Mouse (Mus musculus): ENCODE data around the gene Hnrnpab. TPM values are rescaled to one million over a fixed set of nuclear protein-coding genes. Genes with fewer than 3 reads are reported as not detected.

Hnrnpab gene
- polyA plus RNA-seq, 1 experiment from 2014 or later: 362 TPM

- Histone ChIP-seq H3K27me3 (ENCODE audit: control insufficient read depth, insufficient read depth, low read length) (no peaks in the 10 kb centered on the region), H3K4me1 (ENCODE audit: control insufficient read depth, insufficient read depth, low read length) (peaks cover 6% of the 10 kb centered on the region; the same call in 1 of the 2 replicates), H3K27ac (ENCODE audit: low read depth, low read length) (no peak overlapping the region), H3K4me2 (no peak overlapping the region), H3K9ac (ENCODE audit: low read depth, low read length) (no peak overlapping the region), H3K36me3 (ENCODE audit: control insufficient read depth, insufficient read depth, low read length) (peaks cover 9% of the 10 kb centered on the region; the same call in 1 of the 2 replicates), H3K4me3 (ENCODE audit: low read depth, low read length) (no peak overlapping the region), H3K9me3 (replicated peaks; ENCODE audit: control insufficient read depth, low read length) (no peaks in the 10 kb centered on the region)
- WGBS (ENCODE audit: insufficient replicate concordance): 85% methylated on average over 6 of the region's 6 CpGs
- no peak for ATAC-seq (replicated peaks; ENCODE audit: insufficient number of reproducible peaks, low FRiP score, low TSS enrichment)
These were observed 25.6 kb upstream of the Hnrnpab start for GRCm38 (mm10) chr11:51632130-51632753.

- WGBS (ENCODE audit: insufficient replicate concordance): 81% methylated on average over 15 of the region's 15 CpGs
- no peak overlapping the region for H3K27ac ChIP-seq (ENCODE audit: low read depth, low read length)
- H3K36me3 ChIP-seq (ENCODE audit: control insufficient read depth, insufficient read depth, low read length): peaks cover 19% of the 10 kb centered on the region
These were observed 23.1 kb upstream of the Hnrnpab start for GRCm38 (mm10) chr11:51629651-51630314.

GRCm38 (mm10) chr11:51627907-51628306 lies 21.3 kb upstream of the Hnrnpab start:
- no peaks in the 10 kb centered on the region for H3K27me3 ChIP-seq (ENCODE audit: control insufficient read depth, insufficient read depth, low read length)
- no peak for ATAC-seq (replicated peaks; ENCODE audit: insufficient number of reproducible peaks, low FRiP score, low TSS enrichment)
- H3K36me3 ChIP-seq (ENCODE audit: control insufficient read depth, insufficient read depth, low read length): peaks cover 36% of the 10 kb centered on the region
- H3K9ac ChIP-seq (ENCODE audit: low read depth, low read length): no peak overlapping the region
- H3K27ac ChIP-seq (ENCODE audit: low read depth, low read length): no peak overlapping the region
- H3K9me3 ChIP-seq (replicated peaks; ENCODE audit: control insufficient read depth, low read length): no peaks in the 10 kb centered on the region
- H3K4me1 ChIP-seq (ENCODE audit: control insufficient read depth, insufficient read depth, low read length): peaks cover 4% of the 10 kb centered on the region; the same call in 1 of the 2 replicates
- H3K4me3 ChIP-seq (ENCODE audit: low read depth, low read length): no peak overlapping the region
- WGBS (ENCODE audit: insufficient replicate concordance): 78% methylated on average over 8 of the region's 8 CpGs
- no peak overlapping the region for H3K4me2 ChIP-seq

More at GRCm38 (mm10) chr11:51629651-51630314, 23.1 kb upstream of the Hnrnpab start:
- peaks cover 4% of the 10 kb centered on the region; the same call in 1 of the 2 replicates for H3K4me1 ChIP-seq (ENCODE audit: control insufficient read depth, insufficient read depth, low read length)
- H3K9ac ChIP-seq (ENCODE audit: low read depth, low read length): no peak overlapping the region
- no peak overlapping the region for H3K4me2 ChIP-seq
- H3K4me3 ChIP-seq (ENCODE audit: low read depth, low read length): no peak overlapping the region
- no peaks in the 10 kb centered on the region for H3K9me3 ChIP-seq (replicated peaks; ENCODE audit: control insufficient read depth, low read length)
- ATAC-seq (replicated peaks; ENCODE audit: insufficient number of reproducible peaks, low FRiP score, low TSS enrichment): no peak
- H3K27me3 ChIP-seq (ENCODE audit: control insufficient read depth, insufficient read depth, low read length): no peaks in the 10 kb centered on the region

DNA sequence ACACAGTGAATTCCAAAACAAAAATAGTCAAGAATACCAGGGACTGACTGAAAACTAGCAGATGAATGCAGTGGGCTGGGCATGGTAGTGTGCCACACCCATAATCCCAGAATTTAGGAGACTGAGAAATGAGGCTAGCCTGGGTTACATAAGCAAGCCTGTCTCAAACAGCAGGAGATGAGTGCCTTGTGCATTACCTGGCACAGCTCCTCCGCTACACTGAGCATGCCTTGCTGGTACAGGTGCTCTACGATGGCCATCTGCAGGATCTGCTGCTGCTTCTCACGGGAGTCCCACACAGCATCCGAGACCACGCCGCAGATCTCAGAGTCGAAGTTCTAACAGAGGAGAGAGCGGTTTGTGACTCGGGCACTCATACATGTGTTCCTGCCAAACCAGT lies 20.8 kb upstream of the Hnrnpab start:
- H3K36me3 ChIP-seq (ENCODE audit: control insufficient read depth, insufficient read depth, low read length): peaks cover 41% of the 10 kb centered on the region
- 89% methylated on average over 9 of the region's 9 CpGs for WGBS (ENCODE audit: insufficient replicate concordance)

GRCm38 (mm10) chr11:51625187-51625820 lies 18.7 kb upstream of the Hnrnpab start:
- Histone ChIP-seq H3K4me1 (ENCODE audit: control insufficient read depth, insufficient read depth, low read length) (peaks cover 15% of the 10 kb centered on the region; the same call in 1 of the 2 replicates), H3K36me3 (ENCODE audit: control insufficient read depth, insufficient read depth, low read length) (peaks cover 45% of the 10 kb centered on the region), H3K4me2 (no peak overlapping the region), H3K9me3 (replicated peaks; ENCODE audit: control insufficient read depth, low read length) (no peaks in the 10 kb centered on the region), H3K27me3 (ENCODE audit: control insufficient read depth, insufficient read depth, low read length) (no peaks in the 10 kb centered on the region), H3K9ac (ENCODE audit: low read depth, low read length) (no peak overlapping the region), H3K27ac (ENCODE audit: low read depth, low read length) (no peak overlapping the region), H3K4me3 (ENCODE audit: low read depth, low read length) (no peak overlapping the region)
- ATAC-seq (replicated peaks; ENCODE audit: insufficient number of reproducible peaks, low FRiP score, low TSS enrichment): 0 out of 2 replicates have a peak, but pooled peaks have one; percentile 15
- WGBS (ENCODE audit: insufficient replicate concordance): 76% methylated on average over 5 of the region's 5 CpGs

More for the DNA sequence above, 20.8 kb upstream of the Hnrnpab start:
- Histone ChIP-seq H3K4me2 (no peak overlapping the region), H3K9me3 (replicated peaks; ENCODE audit: control insufficient read depth, low read length) (no peaks in the 10 kb centered on the region), H3K4me1 (ENCODE audit: control insufficient read depth, insufficient read depth, low read length) (peaks cover 4% of the 10 kb centered on the region; the same call in 1 of the 2 replicates), H3K4me3 (ENCODE audit: low read depth, low read length) (no peak overlapping the region), H3K9ac (ENCODE audit: low read depth, low read length) (no peak overlapping the region), H3K27me3 (ENCODE audit: control insufficient read depth, insufficient read depth, low read length) (no peaks in the 10 kb centered on the region), H3K27ac (ENCODE audit: low read depth, low read length) (no peak overlapping the region)
- no peak for ATAC-seq (replicated peaks; ENCODE audit: insufficient number of reproducible peaks, low FRiP score, low TSS enrichment)

DNA sequence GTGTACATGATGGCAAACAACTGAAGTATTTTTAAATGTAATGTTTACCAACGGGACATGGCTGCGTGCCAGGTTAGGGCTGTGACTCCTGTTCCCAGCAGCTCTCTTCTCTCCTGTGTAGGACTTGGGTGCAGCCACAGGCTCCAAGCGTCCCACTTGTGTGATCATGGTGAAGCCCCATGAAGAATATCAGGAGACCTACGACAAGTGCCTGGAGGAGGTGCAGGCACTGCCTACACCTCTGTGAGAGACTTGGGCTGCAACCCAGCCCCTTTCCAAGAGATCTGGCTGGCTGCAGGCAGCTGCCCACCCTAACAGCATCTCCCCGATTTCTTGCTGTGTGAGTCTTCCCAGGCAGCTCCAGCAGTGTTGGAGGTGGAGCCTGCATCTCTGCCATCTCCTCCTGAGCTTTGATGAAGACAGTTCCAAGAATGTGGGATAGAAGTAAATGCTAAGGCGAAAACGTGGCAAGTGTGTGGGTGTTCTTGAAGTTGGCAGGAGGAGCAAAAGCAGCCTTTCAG lies 16.4 kb upstream of the Hnrnpab start:
- Histone ChIP-seq H3K9ac (ENCODE audit: low read depth, low read length) (no peak overlapping the region), H3K4me2 (no peak overlapping the region), H3K27me3 (ENCODE audit: control insufficient read depth, insufficient read depth, low read length) (no peaks in the 10 kb centered on the region), H3K9me3 (replicated peaks; ENCODE audit: control insufficient read depth, low read length) (no peaks in the 10 kb centered on the region), H3K27ac (ENCODE audit: low read depth, low read length) (no peak overlapping the region), H3K36me3 (ENCODE audit: control insufficient read depth, insufficient read depth, low read length) (peaks cover 40% of the 10 kb centered on the region), H3K4me3 (ENCODE audit: low read depth, low read length) (no peak overlapping the region), H3K4me1 (ENCODE audit: control insufficient read depth, insufficient read depth, low read length) (peaks cover 16% of the 10 kb centered on the region; the same call in 1 of the 2 replicates)
- ATAC-seq (replicated peaks; ENCODE audit: insufficient number of reproducible peaks, low FRiP score, low TSS enrichment): no peak
- WGBS (ENCODE audit: insufficient replicate concordance): 84% methylated on average over 7 of the region's 7 CpGs

- Histone ChIP-seq H3K9me3 (replicated peaks; ENCODE audit: control insufficient read depth, low read length) (no peaks in the 10 kb centered on the region), H3K27ac (ENCODE audit: low read depth, low read length) (no peak overlapping the region), H3K4me3 (ENCODE audit: low read depth, low read length) (no peak overlapping the region), H3K9ac (ENCODE audit: low read depth, low read length) (no peak overlapping the region), H3K27me3 (ENCODE audit: control insufficient read depth, insufficient read depth, low read length) (no peaks in the 10 kb centered on the region), H3K4me1 (ENCODE audit: control insufficient read depth, insufficient read depth, low read length) (peaks cover 16% of the 10 kb centered on the region; the same call in 1 of the 2 replicates), H3K4me2 (no peak overlapping the region), H3K36me3 (ENCODE audit: control insufficient read depth, insufficient read depth, low read length) (peaks cover 36% of the 10 kb centered on the region)
- WGBS (ENCODE audit: insufficient replicate concordance): 97% methylated on average over 2 of the region's 2 CpGs
- ATAC-seq (replicated peaks; ENCODE audit: insufficient number of reproducible peaks, low FRiP score, low TSS enrichment): no peak
These were observed 15.1 kb upstream of the Hnrnpab start for GRCm38 (mm10) chr11:51621776-51622175.

DNA sequence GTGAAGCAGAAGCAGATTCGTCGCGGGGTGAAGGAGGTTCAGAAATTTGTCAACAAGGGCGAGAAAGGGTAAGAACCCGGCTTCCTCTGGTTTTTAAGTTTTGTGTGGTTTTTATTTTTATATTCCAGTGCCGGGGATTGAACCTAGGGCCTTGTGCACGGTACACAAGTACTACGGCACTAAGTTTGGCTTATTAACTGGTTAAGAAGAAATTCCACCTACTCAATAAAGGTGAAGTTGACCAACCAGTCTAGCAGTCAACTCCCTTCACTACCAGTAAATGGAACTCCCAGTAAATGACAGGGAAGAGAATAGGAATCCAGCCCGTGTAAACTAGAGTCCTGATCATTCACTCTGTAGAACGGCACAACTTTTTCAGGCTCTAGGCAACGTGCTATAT lies 13.4 kb upstream of the Hnrnpab start:
- Histone ChIP-seq H3K4me2 (peak overlapping the region; percentile 90), H3K4me3 (ENCODE audit: low read depth, low read length) (peak overlapping the region; percentile 95), H3K27me3 (ENCODE audit: control insufficient read depth, insufficient read depth, low read length) (no peaks in the 10 kb centered on the region), H3K27ac (ENCODE audit: low read depth, low read length) (peak overlapping the region; percentile 57; the same call in 1 of the 2 replicates), H3K36me3 (ENCODE audit: control insufficient read depth, insufficient read depth, low read length) (peaks cover 29% of the 10 kb centered on the region), H3K9me3 (replicated peaks; ENCODE audit: control insufficient read depth, low read length) (no peaks in the 10 kb centered on the region), H3K4me1 (ENCODE audit: control insufficient read depth, insufficient read depth, low read length) (peaks cover 15% of the 10 kb centered on the region; the same call in 1 of the 2 replicates), H3K9ac (ENCODE audit: low read depth, low read length) (peak overlapping the region; percentile 83)
- 3% methylated on average over 11 of the region's 11 CpGs for WGBS (ENCODE audit: insufficient replicate concordance)
- ATAC-seq (replicated peaks; ENCODE audit: insufficient number of reproducible peaks, low FRiP score, low TSS enrichment): no peak
